Mouse (Mus musculus): ENCODE results near the gene Edrf1. TPM values are rescaled to one million over a fixed set of nuclear protein-coding genes. Genes with fewer than 3 reads are reported as not detected.
A peak's percentile ranks its signal among the peaks of the same experiment; 100 is the strongest.

Gene Edrf1
- total and polyA plus RNA-seq, 3 experiments: 10.0 to 20.6 (median 19.3) TPM

GRCm38 (mm10) chr7:133638821-133639220 lies 1.5 kb downstream of the Edrf1 start:
- no peaks in the 10 kb centered on the region for H3K9me3 ChIP-seq (replicated peaks; ENCODE audit: low read length)
- H3K27me3 ChIP-seq (replicated peaks): peaks cover 8% of the 10 kb centered on the region
- in situ Hi-C loops (cut with MboI; ENCODE audit: low pct_ligation_motif_present, low pct_unique_long_range_greater_than_20kb, low sequenced_read_pairs): no loop called here
- H3K27ac ChIP-seq (ENCODE audit: insufficient read depth, low read depth): no peak overlapping the region
- peak overlapping the region; percentile 42; the same call in 1 of the 2 replicates for H3K4me2 ChIP-seq (ENCODE audit: insufficient read depth, low read depth, poor library complexity, severe bottlenecking)
- TF ChIP-seq CTCF (conservative IDR thresholded peaks at IDR 0.05 in 1 of 2, IDR thresholded peaks at IDR 0.05 in 1 of 2; ENCODE audit: low read depth in 2 of 2, low read length in 2 of 2): no peak
- TF ChIP-seq MXI1 (IDR thresholded peaks at IDR 0.05; ENCODE audit: low read depth, low read length): 0 out of 2 replicates have a peak, but pooled peaks have one; percentile 5
- H3K9ac ChIP-seq (ENCODE audit: insufficient read depth, low read depth): peak overlapping the region; percentile 76
- H3K79me2 ChIP-seq (replicated peaks; ENCODE audit: control insufficient read depth, extremely low read depth, insufficient read depth, poor library complexity, severe bottlenecking): peaks cover 19% of the 10 kb centered on the region
- no peak for DNase-seq (ENCODE audit: extremely low read depth)
- H3K4me1 ChIP-seq (ENCODE audit: control insufficient read depth in 1 of 2, insufficient read depth in 2 of 2): peaks cover 0 to 12% of the 10 kb centered on the region in 2 experiments; a peak in 2 of 4 replicates
- H3K36me3 ChIP-seq (replicated peaks in 1 of 2; ENCODE audit: control insufficient read depth in 1 of 2, insufficient read depth in 1 of 2, low read length in 1 of 2): peaks cover 30 to 44% of the 10 kb centered on the region in 2 experiments
- peak overlapping the region in 2 of 3 experiments; percentile 64 to 92 for H3K4me3 ChIP-seq (replicated peaks in 1 of 3; ENCODE audit: low read depth in 2 of 3, low read length in 2 of 3, poor library complexity in 1 of 3)
- dilution Hi-C loops (cut with MboI; ENCODE audit: extremely low pct_ligation_motif_present, extremely low pct_unique_long_range_greater_than_20kb, low sequenced_read_pairs): no loop called here

DNA sequence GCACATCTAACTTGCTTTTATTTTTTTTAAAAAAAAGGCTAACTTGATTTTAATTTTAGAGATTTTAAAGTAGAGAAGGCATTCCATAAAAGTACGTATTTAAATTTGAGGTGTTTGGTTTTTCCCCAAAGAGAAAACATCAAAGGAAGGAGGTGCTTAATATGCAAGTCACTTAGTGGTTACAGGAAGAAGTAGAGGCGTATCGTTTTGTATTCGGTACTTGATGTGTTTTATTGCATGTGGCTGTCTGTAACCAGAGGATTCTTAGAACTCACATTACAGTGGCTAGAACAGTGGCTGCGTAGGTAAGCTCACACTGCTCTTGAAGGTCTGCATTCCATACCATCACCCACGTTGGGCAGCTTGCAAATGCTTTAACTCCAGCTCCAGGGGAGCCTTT lies 8.4 kb downstream of the Edrf1 start:
- Histone ChIP-seq H3K9ac (ENCODE audit: insufficient read depth, low read depth) (no peak overlapping the region), H3K27me3 (replicated peaks) (no peaks in the 10 kb centered on the region), H3K4me1 (ENCODE audit: control insufficient read depth in 1 of 2, insufficient read depth in 2 of 2) (no peaks in the 10 kb centered on the region), H3K4me3 (replicated peaks in 1 of 3; ENCODE audit: low read depth in 2 of 3, low read length in 2 of 3, poor library complexity in 1 of 3) (no peak overlapping the region), H3K4me2 (ENCODE audit: insufficient read depth, low read depth, poor library complexity, severe bottlenecking) (no peak overlapping the region), H3K27ac (ENCODE audit: insufficient read depth, low read depth) (no peak overlapping the region), H3K79me2 (replicated peaks; ENCODE audit: control insufficient read depth, extremely low read depth, insufficient read depth, poor library complexity, severe bottlenecking) (no peaks in the 10 kb centered on the region; the same call in 1 of the 2 replicates), H3K9me3 (replicated peaks; ENCODE audit: low read length) (no peaks in the 10 kb centered on the region), H3K36me3 (replicated peaks in 1 of 2; ENCODE audit: control insufficient read depth in 1 of 2, insufficient read depth in 1 of 2, low read length in 1 of 2) (peaks cover 66 to 94% of the 10 kb centered on the region in 2 experiments)
- in situ Hi-C loops (cut with MboI; ENCODE audit: low pct_ligation_motif_present, low pct_unique_long_range_greater_than_20kb, low sequenced_read_pairs) (no loop called here), dilution Hi-C loops (cut with MboI; ENCODE audit: extremely low pct_ligation_motif_present, extremely low pct_unique_long_range_greater_than_20kb, low sequenced_read_pairs) (no loop called here)
- DNase-seq (ENCODE audit: extremely low read depth): no peak
- TF ChIP-seq CTCF (conservative IDR thresholded peaks at IDR 0.05 in 1 of 2, IDR thresholded peaks at IDR 0.05 in 1 of 2; ENCODE audit: low read depth in 2 of 2, low read length in 2 of 2) (no peak), JUN (IDR thresholded peaks at IDR 0.05; ENCODE audit: insufficient read depth, low read depth, low read length) (no peak), MYC (IDR thresholded peaks at IDR 0.05; ENCODE audit: low read depth, low read length) (no peak), CHD2 (IDR thresholded peaks at IDR 0.05; ENCODE audit: low read length) (no peak), RAD21 (IDR thresholded peaks at IDR 0.05; ENCODE audit: low read depth, low read length) (no peak), POLR2AphosphoS2 (IDR thresholded peaks at IDR 0.05; ENCODE audit: low read depth, low read length) (no peak), MEF2A (IDR thresholded peaks at IDR 0.05; ENCODE audit: borderline replicate concordance, low read depth, low read length) (no peak), MAZ (IDR thresholded peaks at IDR 0.05; ENCODE audit: low read depth, low read length) (no peak), RCOR1 (conservative IDR thresholded peaks at IDR 0.05; ENCODE audit: low read depth, low read length) (no peak), POLR2A (IDR thresholded peaks at IDR 0.05; ENCODE audit: low read depth, low read length) (no peak), TCF12 (IDR thresholded peaks at IDR 0.05; ENCODE audit: low read depth, low read length) (no peak)

DNA sequence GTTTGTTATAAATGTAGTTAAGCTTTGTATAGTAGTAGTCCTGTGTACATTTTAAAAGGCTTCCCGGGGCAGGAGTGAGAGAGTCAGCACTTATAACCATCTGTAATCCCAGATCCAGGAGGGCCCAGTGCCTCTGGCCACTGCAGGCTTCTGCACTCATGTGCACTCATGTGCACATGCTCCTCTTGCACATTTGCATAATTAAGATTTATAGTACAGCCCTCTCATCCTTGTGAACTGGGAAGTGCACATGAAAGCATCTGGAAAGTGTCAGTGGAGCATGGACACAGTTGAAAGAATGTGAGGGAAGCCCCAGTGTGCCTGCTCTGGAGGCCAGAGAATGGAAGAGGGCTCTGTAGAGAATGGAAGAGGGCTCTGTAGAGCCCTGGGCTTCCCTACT lies 25.1 kb downstream of the Edrf1 start:
- in situ Hi-C loops (cut with MboI; ENCODE audit: low pct_ligation_motif_present, low pct_unique_long_range_greater_than_20kb, low sequenced_read_pairs) (no loop called here), dilution Hi-C loops (cut with MboI; ENCODE audit: extremely low pct_ligation_motif_present, extremely low pct_unique_long_range_greater_than_20kb, low sequenced_read_pairs) (no loop called here)
- no peak overlapping the region for H3K9ac ChIP-seq (ENCODE audit: insufficient read depth, low read depth)
- no peaks in the 10 kb centered on the region for H3K27me3 ChIP-seq (replicated peaks)
- no peak overlapping the region for H3K4me3 ChIP-seq (replicated peaks in 1 of 3; ENCODE audit: low read depth in 2 of 3, low read length in 2 of 3, poor library complexity in 1 of 3)
- H3K27ac ChIP-seq (ENCODE audit: insufficient read depth, low read depth): no peak overlapping the region
- TF ChIP-seq POLR2A (IDR thresholded peaks at IDR 0.05; ENCODE audit: low read depth, low read length): no peak
- TF ChIP-seq NRF1 (IDR thresholded peaks at IDR 0.05; ENCODE audit: low read depth, low read length): no peak
- TF ChIP-seq RCOR1 (conservative IDR thresholded peaks at IDR 0.05; ENCODE audit: low read depth, low read length): no peak
- no peak for TF ChIP-seq CHD1 (IDR thresholded peaks at IDR 0.05; ENCODE audit: low read depth, low read length)
- TF ChIP-seq ELF1 (IDR thresholded peaks at IDR 0.05; ENCODE audit: low read depth, low read length): no peak
- TF ChIP-seq MAFK (IDR thresholded peaks at IDR 0.05; ENCODE audit: insufficient replicate concordance, low read length): no peak
- no peak for TF ChIP-seq CHD2 (IDR thresholded peaks at IDR 0.05; ENCODE audit: low read length)
- no peak for TF ChIP-seq RAD21 (IDR thresholded peaks at IDR 0.05; ENCODE audit: low read depth, low read length)
- no peak overlapping the region for H3K4me2 ChIP-seq (ENCODE audit: insufficient read depth, low read depth, poor library complexity, severe bottlenecking)
- no peaks in the 10 kb centered on the region for H3K9me3 ChIP-seq (replicated peaks; ENCODE audit: low read length)
- no peak for DNase-seq (ENCODE audit: extremely low read depth)
- no peaks in the 10 kb centered on the region for H3K79me2 ChIP-seq (replicated peaks; ENCODE audit: control insufficient read depth, extremely low read depth, insufficient read depth, poor library complexity, severe bottlenecking)
- H3K36me3 ChIP-seq (replicated peaks in 1 of 2; ENCODE audit: control insufficient read depth in 1 of 2, insufficient read depth in 1 of 2, low read length in 1 of 2): peaks cover 79 to 96% of the 10 kb centered on the region in 2 experiments
- no peaks in the 10 kb centered on the region for H3K4me1 ChIP-seq (ENCODE audit: control insufficient read depth in 1 of 2, insufficient read depth in 2 of 2)
